Mouse (Mus musculus) MEL (cell line): ENCODE data around the gene Cyth4. TPM values are rescaled to one million over a fixed set of nuclear protein-coding genes. Genes with fewer than 3 reads are reported as not detected.

Source experiments
- DNase-seq: peaks from one replicate; pipeline ENCODE4 v3.0.0; 2011; ENCODE audit warnings: low read depth, low spot score
- H3K27ac ChIP-seq: 2 replicates; pipeline ENCODE4 v1.5.1; 2012; ENCODE audit warnings: low read depth, mild to moderate bottlenecking, control low read depth, low read length, moderate library complexity; ENCODE audit not compliant: control insufficient read depth
- H3K27me3 ChIP-seq, 2 experiments: fragments of 150-350 bp in 1 of 2; sonication (generic) in 1 of 2; 2 replicates each; pipeline ENCODE4 v1.6.1; 2012; ENCODE audit warnings: low read length in 2 of 2, mild to moderate bottlenecking in 2 of 2, improper control_type of control experiment in 1 of 2, moderate library complexity in 1 of 2; ENCODE audit not compliant: insufficient read depth in 2 of 2, control insufficient read depth in 1 of 2
- H3K36me3 ChIP-seq, 2 experiments: 2 replicates each; pipeline ENCODE4 v1.6.1; 2012 to 2014; ENCODE audit warnings: low read length in 2 of 2, improper control_type of control experiment in 1 of 2, inconsistent platforms in 1 of 2, mild to moderate bottlenecking in 1 of 2; ENCODE audit not compliant: insufficient read depth in 2 of 2, control insufficient read depth in 1 of 2
- H3K4me1 ChIP-seq, 2 experiments: fragments of 150-350 bp in 1 of 2; sonication (generic) in 1 of 2; 2 replicates each; pipeline ENCODE4 v1.6.1; 2012; ENCODE audit warnings: low read length in 2 of 2, improper control_type of control experiment in 1 of 2, mild to moderate bottlenecking in 1 of 2; ENCODE audit not compliant: insufficient read depth in 2 of 2, control insufficient read depth in 1 of 2
- H3K4me3 ChIP-seq, 2 experiments: fragments of 150-350 bp in 1 of 2; sonication (generic) in 1 of 2; 2 replicates each; pipeline ENCODE4 v1.5.1; 2012; ENCODE audit warnings: low read depth in 2 of 2, low read length in 2 of 2, mild to moderate bottlenecking in 2 of 2, moderate library complexity in 2 of 2, control low read depth in 1 of 2, improper control_type of control experiment in 1 of 2; ENCODE audit not compliant: control insufficient read depth in 1 of 2, insufficient read depth in 1 of 2
- H3K79me2 ChIP-seq: 2 replicates; pipeline ENCODE4 v1.6.1; 2012; ENCODE audit warnings: mild to moderate bottlenecking, low read length, moderate library complexity; ENCODE audit not compliant: control insufficient read depth, poor library complexity, insufficient read depth
- H3K9ac ChIP-seq: 2 replicates; pipeline ENCODE4 v1.6.1; 2012; ENCODE audit warnings: low read depth, mild to moderate bottlenecking, control low read depth, low read length, moderate library complexity; ENCODE audit not compliant: control insufficient read depth, poor library complexity, severe bottlenecking
- H3K9me3 ChIP-seq: fragments of 150-350 bp; sonication (generic); replicated peaks from 2 replicates; pipeline ENCODE4 v1.6.1; 2012; ENCODE audit warnings: mild to moderate bottlenecking, low read length, improper control_type of control experiment, moderate library complexity; ENCODE audit not compliant: insufficient read depth
- CTCF ChIP-seq, 3 experiments: IDR thresholded peaks in 2 of 3; conservative IDR thresholded peaks in 1 of 3; 2 replicates each; pipeline ENCODE4 v1.5.1; 2011 to 2012; ENCODE audit warnings: low read length in 3 of 3, low read depth in 2 of 3, mild to moderate bottlenecking in 2 of 3, improper control_type of control experiment in 1 of 3, inconsistent platforms in 1 of 3, mixed read lengths in 1 of 3, moderate library complexity in 1 of 3; ENCODE audit not compliant: control insufficient read depth in 1 of 3, insufficient read depth in 1 of 3, poor library complexity in 1 of 3, severe bottlenecking in 1 of 3
- ETS1 ChIP-seq: IDR thresholded peaks from 2 replicates; pipeline ENCODE4 v1.6.1; 2012; ENCODE audit warnings: low read depth, mild to moderate bottlenecking, inconsistent platforms, low read length, improper control_type of control experiment, moderate library complexity
- MAZ ChIP-seq: IDR thresholded peaks from 2 replicates; pipeline ENCODE4 v1.6.1; 2012; ENCODE audit warnings: low read depth, mild to moderate bottlenecking, inconsistent platforms, low read length, improper control_type of control experiment
- MYC ChIP-seq: IDR thresholded peaks from 2 replicates; pipeline ENCODE4 v1.6.1; 2011; ENCODE audit warnings: low read depth, mild to moderate bottlenecking, low read length, improper control_type of control experiment, moderate library complexity
- NRF1 ChIP-seq: IDR thresholded peaks from 2 replicates; pipeline ENCODE4 v1.6.1; 2014; ENCODE audit warnings: low read depth, mild to moderate bottlenecking, inconsistent platforms, low read length, improper control_type of control experiment, moderate library complexity; ENCODE audit not compliant: poor library complexity, insufficient read depth, severe bottlenecking
- SIN3A ChIP-seq: IDR thresholded peaks from 2 replicates; pipeline ENCODE4 v1.6.1; 2012; ENCODE audit warnings: low read length, improper control_type of control experiment, inconsistent platforms
- SMC3 ChIP-seq: IDR thresholded peaks from 2 replicates; pipeline ENCODE4 v1.6.1; 2011; ENCODE audit warnings: low read depth, low read length, improper control_type of control experiment
- UBTF ChIP-seq: IDR thresholded peaks from 2 replicates; pipeline ENCODE4 v1.6.1; 2012; ENCODE audit warnings: low read depth, mild to moderate bottlenecking, inconsistent platforms, low read length, improper control_type of control experiment, moderate library complexity, borderline replicate concordance; ENCODE audit not compliant: insufficient read depth
- USF1 ChIP-seq: IDR thresholded peaks from 2 replicates; pipeline ENCODE4 v1.6.1; 2014; ENCODE audit warnings: low read depth, mild to moderate bottlenecking, inconsistent platforms, low read length, improper control_type of control experiment, moderate library complexity
- ZC3H11A ChIP-seq: IDR thresholded peaks from 2 replicates; pipeline ENCODE4 v1.6.1; 2012; ENCODE audit warnings: low read depth, mild to moderate bottlenecking, inconsistent platforms, low read length, improper control_type of control experiment
- ZMIZ1 ChIP-seq: IDR thresholded peaks from 2 replicates; pipeline ENCODE4 v1.6.1; 2012; ENCODE audit warnings: low read depth, mild to moderate bottlenecking, inconsistent platforms, low read length, improper control_type of control experiment, moderate library complexity
- ZNF384 ChIP-seq: IDR thresholded peaks from 2 replicates; pipeline ENCODE4 v1.6.1; 2012; ENCODE audit warnings: low read depth, mild to moderate bottlenecking, inconsistent platforms, low read length, improper control_type of control experiment
- polyA plus RNA-seq, 2 experiments: library from polyadenylated mRNA; stranded (reverse) in 1 of 2; unstranded in 1 of 2; fragments of >175 nt in 1 of 2; fragments of >200 nt in 1 of 2; gene quantifications; 2 replicates each; pipeline versions ENCODE4 v1.2.1 to v1.2.4; 2012; ENCODE audit warnings: low replicate concordance in 2 of 2, low read depth in 1 of 2; ENCODE audit not compliant: insufficient read length in 2 of 2, insufficient read depth in 1 of 2, missing spikeins in 1 of 2
- total RNA-seq: library from RNA; depleted of rRNA; stranded (reverse); fragments of 300-350 nt; gene quantifications from 2 replicates; pipeline ENCODE4 v1.2.3, GENCODE M21; 2012

Cyth4 gene
- total and polyA plus RNA-seq, 3 experiments, result 8.7 to 23.5 TPM; not detected in 1

GRCm38 (mm10) chr15:78594831-78595230 is 2.0 kb upstream of the Cyth4 start:
- Histone ChIP-seq H3K4me1 (peaks cover 0 to 11% of the 10 kb centered on the region in 2 experiments; a peak in 2 of 4 replicates), H3K9ac (no peak overlapping the region), H3K4me3 (no peak overlapping the region), H3K9me3 (no peaks in the 10 kb centered on the region), H3K36me3 (no peaks in the 10 kb centered on the region), H3K27me3 (no peaks in the 10 kb centered on the region), H3K79me2 (no peaks in the 10 kb centered on the region), H3K27ac (no peak overlapping the region)
- TF ChIP-seq USF1, result no peak
- no peak for TF ChIP-seq ZNF384
- TF ChIP-seq UBTF, result no peak
- no peak for TF ChIP-seq ETS1
- TF ChIP-seq ZC3H11A, result no peak
- no peak for TF ChIP-seq SMC3
- TF ChIP-seq ZMIZ1, result no peak
- no peak for TF ChIP-seq MYC
- no peak for TF ChIP-seq SIN3A
- peak; percentile 10 for DNase-seq

- peak; percentile 19 for DNase-seq
- TF ChIP-seq CTCF (IDR thresholded peaks at IDR 0.05 in 2 of 3, conservative IDR thresholded peaks at IDR 0.05 in 1 of 3; ENCODE audit: control insufficient read depth in 1 of 3, insufficient read depth in 1 of 3, low read depth in 2 of 3, low read length in 3 of 3, poor library complexity in 1 of 3, severe bottlenecking in 1 of 3) (peak; percentile 48 to 62 (median 56)), NRF1 (no peak), MAZ (no peak), SIN3A (no peak), ZMIZ1 (no peak)
- no peak overlapping the region for H3K27ac ChIP-seq
- H3K9me3 ChIP-seq, result no peaks in the 10 kb centered on the region
- no peaks in the 10 kb centered on the region for H3K36me3 ChIP-seq
- no peaks in the 10 kb centered on the region for H3K27me3 ChIP-seq
- peaks cover 0 to 11% of the 10 kb centered on the region in 2 experiments; a peak in 2 of 4 replicates for H3K4me1 ChIP-seq
- H3K79me2 ChIP-seq, result no peaks in the 10 kb centered on the region
- H3K4me3 ChIP-seq, result no peak overlapping the region
- no peak overlapping the region for H3K9ac ChIP-seq
Observed at GRCm38 (mm10) chr15:78595468-78595867, 1.4 kb upstream of the Cyth4 start.

DNA sequence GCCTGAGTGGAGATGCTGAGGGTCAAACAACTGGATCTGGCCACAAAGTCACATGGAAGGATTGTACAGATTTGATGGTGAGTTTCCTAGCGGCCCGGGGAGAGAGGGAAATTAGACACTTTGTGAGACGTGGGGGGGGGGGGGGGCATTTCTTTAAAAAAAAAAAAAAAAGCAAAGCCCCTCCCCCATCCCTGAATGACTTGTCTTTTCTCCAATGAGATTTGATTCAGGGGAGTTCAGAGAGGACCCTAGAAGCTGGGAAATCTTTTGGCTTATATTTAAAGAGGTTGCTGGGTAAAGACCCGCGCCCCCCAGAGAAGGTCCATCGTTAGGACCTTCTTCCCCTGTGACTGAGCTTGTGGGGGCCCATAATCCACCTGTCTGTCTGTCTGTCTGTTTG is 343 bp upstream of the Cyth4 start:
- TF ChIP-seq USF1, result no peak
- TF ChIP-seq ZNF384, result peak; percentile 86
- Histone ChIP-seq H3K9me3 (no peaks in the 10 kb centered on the region), H3K9ac (peak overlapping the region; percentile 56), H3K27ac (peak overlapping the region; percentile 59), H3K27me3 (no peaks in the 10 kb centered on the region), H3K4me1 (peaks cover 0 to 11% of the 10 kb centered on the region in 2 experiments; a peak in 2 of 4 replicates), H3K79me2 (no peaks in the 10 kb centered on the region), H3K4me3 (peak overlapping the region; percentile 58 to 73), H3K36me3 (no peaks in the 10 kb centered on the region)
- DNase-seq, result no peak
